Mouse (Mus musculus) embryonic facial prominence, embryonic 11.5 days (tissue): ENCODE results near the gene Gm7073. TPM values are rescaled to one million over a fixed set of nuclear protein-coding genes. Genes with fewer than 3 reads are reported as not detected.

Source experiments
- ATAC-seq: fragments of 200-750 bp; cut with Nextera tagmentation; replicated peaks from 2 replicates; pipeline ENCODE4 v1.8.0; 2017; ENCODE audit warnings: low read depth; ENCODE audit not compliant: insufficient number of reproducible peaks, low FRiP score, low TSS enrichment
- DNase-seq: peaks from one replicate; pipeline ENCODE4 v3.0.0-alpha.2; 2015; ENCODE audit warnings: low spot score
- H3K27ac ChIP-seq: fragments of 300-500 bp; sonication (generic); replicated peaks from 2 replicates; pipeline ENCODE4 v1.5.1; 2014; ENCODE audit warnings: mild to moderate bottlenecking, low read depth, low read length, control low read depth
- H3K27me3 ChIP-seq: fragments of 300-500 bp; sonication (generic); 2 replicates; pipeline ENCODE4 v1.6.1; 2014; ENCODE audit warnings: mild to moderate bottlenecking, low read length, moderate library complexity, mixed read lengths; ENCODE audit not compliant: control insufficient read depth, insufficient read depth
- H3K36me3 ChIP-seq: fragments of 300-500 bp; sonication (generic); replicated peaks from 2 replicates; pipeline ENCODE4 v1.6.1; 2014; ENCODE audit warnings: low read depth, mild to moderate bottlenecking, low read length, moderate library complexity, mixed read lengths; ENCODE audit not compliant: control insufficient read depth, insufficient read depth
- H3K4me1 ChIP-seq: fragments of 300-500 bp; sonication (generic); 2 replicates; pipeline ENCODE4 v1.6.1; 2014; ENCODE audit warnings: low read length, mixed read lengths; ENCODE audit not compliant: control insufficient read depth, insufficient read depth
- H3K4me2 ChIP-seq: fragments of 300-500 bp; sonication (generic); 2 replicates; pipeline ENCODE4 v1.6.1; 2014; ENCODE audit warnings: low read depth, mild to moderate bottlenecking, control low read depth, low read length, moderate library complexity
- H3K4me3 ChIP-seq: fragments of 300-500 bp; sonication (generic); 2 replicates; pipeline ENCODE4 v1.5.1; 2014; ENCODE audit warnings: low read depth, low read length, control low read depth
- H3K9ac ChIP-seq: fragments of 300-500 bp; sonication (generic); replicated peaks from 2 replicates; pipeline ENCODE4 v1.6.1; 2014; ENCODE audit warnings: mild to moderate bottlenecking, control low read depth, low read length
- H3K9me3 ChIP-seq: fragments of 300-500 bp; sonication (generic); replicated peaks from 2 replicates; pipeline ENCODE4 v1.6.1; 2016; ENCODE audit warnings: mild to moderate bottlenecking, low read length, inconsistent platforms, mixed read lengths; ENCODE audit not compliant: control insufficient read depth
- WGBS: fragments of 180-500 bp; shearing (Covaris S2); extraction: QIAGEN DNeasy Blood & Tissue Kit; methylation state at CpG from one replicate; pipeline ENCODE4 v1.1.7; 2014; 5-methylcytosine and 5-hydroxymethylcytosine counted together
- polyA plus RNA-seq: library from polyadenylated mRNA; unstranded; fragments of >200 nt; fragmentation: Nextera tagmentation; extraction: Ambion mirVana; gene quantifications from 2 replicates; pipeline ENCODE4 v1.2.1, GENCODE M21; 2014

Gene Gm7073
- polyA plus RNA-seq, 1 experiment from 2014 or later = not detected

GRCm38 (mm10) chrX:60544098-60544497, 5.0 kb upstream of the Gm7073 start:
- Histone ChIP-seq H3K4me3 (no peak overlapping the region), H3K4me1 (no peaks in the 10 kb centered on the region), H3K36me3 (no peaks in the 10 kb centered on the region), H3K27ac (no peak overlapping the region), H3K27me3 (no peaks in the 10 kb centered on the region), H3K9ac (no peak overlapping the region), H3K4me2 (no peak overlapping the region), H3K9me3 (no peaks in the 10 kb centered on the region)
- WGBS = 29% methylated on average over 4 of the region's 4 CpGs
- ATAC-seq (no peak; the same call in 1 of the 2 replicates), DNase-seq (no peak)

GRCm38 (mm10) chrX:60542901-60543300, 3.9 kb upstream of the Gm7073 start:
- Histone ChIP-seq H3K4me3 (no peak overlapping the region), H3K4me1 (no peaks in the 10 kb centered on the region), H3K27me3 (no peaks in the 10 kb centered on the region), H3K27ac (no peak overlapping the region), H3K9ac (no peak overlapping the region), H3K4me2 (no peak overlapping the region), H3K36me3 (no peaks in the 10 kb centered on the region), H3K9me3 (no peaks in the 10 kb centered on the region)
- ATAC-seq (no peak), DNase-seq (no peak)
- 46% methylated on average over 1 of the region's 1 CpGs for WGBS

- H3K27ac ChIP-seq = no peak overlapping the region
- no peaks in the 10 kb centered on the region for H3K36me3 ChIP-seq
- ATAC-seq (no peak), DNase-seq (peak; percentile 37)
- H3K4me3 ChIP-seq = no peak overlapping the region
- H3K27me3 ChIP-seq = no peaks in the 10 kb centered on the region
- H3K4me2 ChIP-seq = no peak overlapping the region
- no peak overlapping the region for H3K9ac ChIP-seq
- H3K4me1 ChIP-seq = no peaks in the 10 kb centered on the region
- H3K9me3 ChIP-seq = no peaks in the 10 kb centered on the region
These were observed 35.1 kb downstream of the Gm7073 start for GRCm38 (mm10) chrX:60503995-60504394.

GRCm38 (mm10) chrX:60497750-60498149, 41.3 kb downstream of the Gm7073 start:
- Histone ChIP-seq H3K4me2 (no peak overlapping the region), H3K9ac (no peak overlapping the region), H3K27ac (no peak overlapping the region), H3K9me3 (no peaks in the 10 kb centered on the region), H3K4me3 (no peak overlapping the region), H3K36me3 (no peaks in the 10 kb centered on the region), H3K4me1 (no peaks in the 10 kb centered on the region), H3K27me3 (no peaks in the 10 kb centered on the region)
- no peak for DNase-seq
- ATAC-seq = no peak
- 59% methylated on average over 1 of the region's 1 CpGs for WGBS

GRCm38 (mm10) chrX:60495308-60495707, 43.7 kb downstream of the Gm7073 start:
- ATAC-seq (no peak), DNase-seq (no peak)
- no peaks in the 10 kb centered on the region for H3K9me3 ChIP-seq

GRCm38 (mm10) chrX:60463786-60464185, 75.3 kb downstream of the Gm7073 start:
- DNase-seq (peak; percentile 39), ATAC-seq (no peak)
- no peaks in the 10 kb centered on the region for H3K4me1 ChIP-seq
- no peaks in the 10 kb centered on the region for H3K36me3 ChIP-seq
- no peak overlapping the region for H3K4me2 ChIP-seq
- H3K9ac ChIP-seq = no peak overlapping the region
- H3K4me3 ChIP-seq = no peak overlapping the region
- WGBS = 12% methylated on average over 2 of the region's 2 CpGs
- no peaks in the 10 kb centered on the region for H3K9me3 ChIP-seq
- no peaks in the 10 kb centered on the region for H3K27me3 ChIP-seq
- no peak overlapping the region for H3K27ac ChIP-seq

More at GRCm38 (mm10) chrX:60495308-60495707, 43.7 kb downstream of the Gm7073 start:
- no peaks in the 10 kb centered on the region for H3K36me3 ChIP-seq
- no peaks in the 10 kb centered on the region for H3K27me3 ChIP-seq
- no peak overlapping the region for H3K27ac ChIP-seq
- H3K4me2 ChIP-seq = no peak overlapping the region
- H3K4me3 ChIP-seq = no peak overlapping the region
- no peaks in the 10 kb centered on the region for H3K4me1 ChIP-seq
- no peak overlapping the region for H3K9ac ChIP-seq

GRCm38 (mm10) chrX:60414563-60415111, 124.4 kb downstream of the Gm7073 start:
- Histone ChIP-seq H3K4me1 (no peaks in the 10 kb centered on the region), H3K4me3 (no peak overlapping the region), H3K9ac (no peak overlapping the region), H3K9me3 (no peaks in the 10 kb centered on the region), H3K27ac (no peak overlapping the region), H3K36me3 (no peaks in the 10 kb centered on the region), H3K27me3 (no peaks in the 10 kb centered on the region), H3K4me2 (no peak overlapping the region)
- no peak for DNase-seq
- no peak for ATAC-seq
- WGBS = 52% methylated on average over 4 of the region's 4 CpGs

GRCm38 (mm10) chrX:60405681-60406080, 133.4 kb downstream of the Gm7073 start:
- DNase-seq = no peak
- H3K9me3 ChIP-seq = no peaks in the 10 kb centered on the region

More at GRCm38 (mm10) chrX:60405681-60406080, 133.4 kb downstream of the Gm7073 start:
- 55% methylated on average over 4 of the region's 4 CpGs for WGBS
- Histone ChIP-seq H3K9ac (no peak overlapping the region), H3K27ac (no peak overlapping the region), H3K4me2 (no peak overlapping the region), H3K36me3 (no peaks in the 10 kb centered on the region), H3K4me3 (no peak overlapping the region), H3K4me1 (no peaks in the 10 kb centered on the region), H3K27me3 (no peaks in the 10 kb centered on the region)
- ATAC-seq = no peak
